Mouse (Mus musculus) left cerebral cortex, postnatal 25 days (tissue): ENCODE data around the gene Clip1. TPM values are rescaled to one million over a fixed set of nuclear protein-coding genes. Genes with fewer than 3 reads are reported as not detected.

ENCODE experiments used
- DNase-seq, 2 experiments: peaks; one replicate each; pipeline ENCODE4 v3.0.0; 2022; ENCODE audit warnings: low spot score in 2 of 2, mixed read lengths in 1 of 2
- intact Hi-C: fragments of 180-260 bp; cut with DNase I; formaldehyde crosslinking; loops from one replicate; pipeline ENCODE4 v1.15.1; 2025
- total RNA-seq, 2 experiments: library from RNA; stranded (reverse); gene quantifications; 2 replicates each; pipeline ENCODE4 v1.2.3; 2021

Gene Clip1
- total RNA-seq, 2 experiments from 2014 or later: 126 to 133 TPM

DNA sequence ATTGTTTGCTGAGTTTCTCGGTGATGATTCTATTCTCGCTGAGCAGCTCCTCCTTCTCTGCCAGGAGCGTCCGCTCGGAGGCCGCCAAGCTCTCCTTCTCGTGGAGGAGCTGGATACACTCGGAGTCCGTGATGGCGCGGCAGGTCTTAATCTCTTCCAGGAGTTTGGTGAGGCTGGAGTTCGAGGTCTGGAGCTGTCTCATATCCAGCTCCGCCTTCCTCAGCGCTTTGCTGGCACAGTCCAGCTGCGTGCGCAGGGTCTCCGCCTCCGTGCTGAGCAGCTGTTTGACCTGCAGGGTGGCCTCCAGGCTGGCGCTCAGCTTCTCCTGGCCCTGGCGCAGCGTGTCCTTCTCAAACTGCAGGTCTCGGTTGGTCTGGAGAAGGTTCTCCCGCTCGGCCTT lies 70.2 kb downstream of the Clip1 start:
- no peak for DNase-seq

DNA sequence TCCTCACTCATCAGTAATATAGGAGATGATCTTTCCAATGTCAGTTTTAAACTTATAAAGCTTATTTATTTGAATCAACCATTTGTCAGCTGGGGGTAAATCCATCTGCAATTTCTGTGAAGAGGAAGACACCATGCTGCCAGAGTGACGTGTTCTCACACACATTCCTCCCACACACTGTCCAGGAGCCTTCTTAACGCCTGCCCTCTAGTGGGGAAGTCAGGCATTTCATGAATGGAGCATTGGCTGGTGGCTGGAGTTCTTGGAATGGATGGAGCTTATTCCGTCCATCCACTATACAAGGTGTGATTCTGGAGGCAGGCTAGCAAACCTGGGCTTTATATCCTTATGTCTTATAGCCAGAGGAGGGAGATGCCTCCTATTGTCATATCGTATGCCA lies 74.6 kb downstream of the Clip1 start:
- intact Hi-C loops: loop anchor here (2.0 to 5.0 kb wide), 3 partner anchors 25 to 168 kb away; partner anchors contain the start of gene Vps33a
- peak; percentile 90 to 94 for DNase-seq

More for the DNA sequence above, 70.2 kb downstream of the Clip1 start:
- intact Hi-C loops: loop anchor here (5.0 kb wide), 1 partner anchor 172 kb away; no protein-coding TSS in a partner anchor

DNA sequence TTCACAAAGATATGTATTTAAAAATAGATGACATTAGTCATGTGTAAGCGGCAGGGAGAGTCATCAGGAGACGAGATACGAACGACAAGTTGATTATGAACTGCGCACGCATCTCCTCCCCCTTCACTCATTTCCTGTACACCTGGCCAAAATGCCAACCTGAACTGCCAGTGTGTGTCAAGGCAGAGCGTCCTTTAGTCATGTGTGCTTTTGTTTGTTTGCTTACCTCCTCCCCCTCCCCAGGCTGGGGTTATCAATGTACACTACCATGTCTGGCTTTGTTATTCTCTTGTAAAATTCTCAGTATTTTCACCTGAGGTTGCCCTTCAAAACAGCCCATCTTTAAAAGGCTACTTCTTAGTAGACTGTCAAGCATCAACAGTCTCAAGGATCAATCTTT lies 75.0 kb downstream of the Clip1 start:
- intact Hi-C loops: loop anchor here (5.0 kb wide), 1 partner anchor 37 kb away; the partner anchor contains the start of gene Vps33a
- DNase-seq: no peak

DNA sequence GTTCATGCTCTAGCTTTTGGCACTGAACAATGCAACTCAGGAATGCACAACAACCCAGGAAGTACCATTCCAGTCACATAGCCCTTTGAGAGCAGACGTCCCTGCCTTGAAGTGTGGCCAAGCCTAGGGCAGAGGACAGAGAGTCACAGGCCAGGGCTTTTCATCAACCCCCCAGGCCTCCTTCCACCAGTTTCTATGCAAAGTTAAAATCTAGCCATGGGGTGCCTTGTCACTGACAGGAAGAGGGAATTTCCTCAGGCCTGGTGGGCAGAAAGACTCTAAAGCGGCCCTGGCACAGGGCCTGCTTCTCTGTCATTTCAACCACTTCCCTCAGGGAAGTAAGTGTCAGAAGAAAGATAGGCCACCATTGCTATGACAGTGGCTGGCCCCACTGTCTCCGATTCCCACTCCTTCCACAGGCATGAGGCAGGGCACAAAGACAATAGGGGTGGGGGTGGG lies 77.2 kb downstream of the Clip1 start:
- intact Hi-C loops: loop anchor here (5.0 kb wide), 1 partner anchor 35 kb away; the partner anchor contains the start of gene Vps33a
- DNase-seq: no peak

DNA sequence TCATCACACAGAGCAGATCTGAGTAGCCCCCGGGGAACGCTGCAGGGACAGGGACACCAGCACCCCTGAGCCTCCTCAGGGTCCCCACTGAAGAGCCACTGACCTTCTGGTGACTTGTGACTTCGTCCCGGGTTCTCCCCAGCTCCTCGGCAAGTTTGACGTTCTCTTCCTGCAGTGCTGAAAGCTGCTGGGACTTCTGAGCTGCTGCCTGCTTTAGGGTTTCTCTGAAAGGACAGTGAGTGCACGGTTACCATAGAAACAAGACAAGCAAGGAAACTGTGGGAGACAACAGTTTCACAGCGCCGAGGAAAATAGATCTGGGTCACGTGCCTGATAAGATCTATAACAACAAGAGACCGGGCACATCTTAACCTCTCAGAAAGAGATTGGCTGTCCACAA lies 80.9 kb downstream of the Clip1 start:
- intact Hi-C loops: no loop called here
- DNase-seq: peak; percentile 67 to 89

DNA sequence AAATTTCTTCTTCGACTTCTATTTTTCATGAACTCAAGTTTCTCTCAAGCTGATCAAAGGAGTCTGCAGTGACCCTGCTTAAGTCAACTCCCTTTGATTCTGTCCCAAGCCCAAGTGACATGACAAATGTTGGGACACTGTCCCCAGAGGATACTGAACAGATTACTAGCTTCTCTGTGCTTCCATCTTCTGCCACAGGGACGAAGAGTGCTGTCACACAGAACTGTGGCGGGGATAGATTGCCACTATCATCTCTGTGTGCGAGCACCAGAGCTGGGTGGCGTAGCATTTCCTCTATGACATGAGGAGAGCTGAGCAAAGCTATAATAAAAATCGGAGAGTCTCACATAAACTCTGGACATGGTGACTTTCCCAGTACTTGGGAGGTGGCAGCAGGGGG lies 82.2 kb downstream of the Clip1 start:
- DNase-seq: no peak
- intact Hi-C loops: no loop called here

DNA sequence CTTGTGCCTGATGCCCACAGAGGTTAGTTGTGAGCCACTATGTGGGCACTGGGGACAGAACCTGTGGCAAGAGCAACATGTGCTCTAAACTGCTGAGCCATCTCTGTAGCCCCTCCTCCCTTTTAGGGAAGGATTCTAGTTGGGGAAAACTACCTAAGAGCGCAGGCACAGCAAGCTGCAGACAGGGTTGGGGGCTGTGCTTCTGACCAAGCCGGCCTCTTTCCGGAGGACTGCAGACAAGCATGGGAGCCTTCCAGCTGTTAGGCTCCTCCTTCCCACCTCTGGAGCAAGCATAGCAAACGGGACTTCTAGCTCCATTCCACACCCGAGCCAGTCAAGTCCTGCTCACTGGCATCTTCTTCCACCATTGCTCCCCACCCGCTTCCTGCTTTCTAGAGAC lies 85.1 kb downstream of the Clip1 start:
- intact Hi-C loops: no loop called here
- no peak for DNase-seq

DNA sequence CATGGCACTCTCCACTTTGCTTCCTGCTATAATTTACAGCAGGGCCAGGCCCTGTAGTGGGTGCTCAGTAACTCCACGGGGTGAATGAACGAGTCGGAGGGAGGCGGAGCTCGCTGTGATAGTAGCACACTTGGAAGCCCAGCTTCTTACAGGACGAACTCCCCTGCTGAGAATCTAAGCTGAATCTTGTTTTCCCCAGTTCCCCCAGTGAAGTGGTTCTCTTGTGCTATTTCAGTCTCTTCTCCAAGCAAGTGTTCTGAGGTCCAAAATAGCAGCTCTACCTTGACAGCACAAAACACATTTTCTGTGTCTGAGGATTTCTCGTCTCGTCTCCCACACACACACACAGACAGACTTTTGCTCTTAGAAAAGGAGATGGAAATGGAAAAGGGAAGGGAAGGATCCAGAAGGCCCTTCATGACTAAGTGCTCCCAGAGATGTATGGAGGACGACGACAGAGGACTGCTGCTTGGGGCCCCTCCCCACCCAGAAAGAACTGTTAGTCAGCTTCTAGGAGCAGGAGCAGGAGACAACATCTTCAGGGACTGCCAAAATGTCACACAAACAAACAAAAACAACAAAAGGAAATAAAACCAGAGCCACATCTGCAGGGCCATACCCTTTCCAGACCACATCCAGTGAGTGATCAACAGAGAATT lies 90.7 kb downstream of the Clip1 start:
- DNase-seq: peak; percentile 66 to 94
- intact Hi-C loops: no loop called here

DNA sequence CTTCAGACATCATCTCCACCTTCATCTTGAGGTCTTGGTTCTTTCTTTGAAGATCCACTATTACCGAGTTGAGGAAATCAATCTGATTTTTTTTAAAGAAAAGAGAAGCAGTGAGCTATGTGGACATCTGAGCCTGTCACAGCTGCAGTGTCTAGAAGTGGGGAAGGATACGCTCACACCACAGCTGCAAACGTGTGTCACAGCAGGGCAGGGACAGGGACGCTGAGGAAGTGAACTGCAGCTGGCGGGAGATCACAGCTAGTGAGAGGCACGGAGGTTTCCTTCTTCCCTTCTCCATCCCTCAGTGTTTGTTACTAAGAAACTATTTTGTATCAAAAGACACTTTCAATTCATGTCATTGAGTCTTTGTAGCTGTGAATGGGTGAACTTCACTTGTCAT lies 104.4 kb downstream of the Clip1 start:
- intact Hi-C loops: loop anchor here (5.0 kb wide), 1 partner anchor 117 kb away; no protein-coding TSS in a partner anchor
- DNase-seq: no peak

DNA sequence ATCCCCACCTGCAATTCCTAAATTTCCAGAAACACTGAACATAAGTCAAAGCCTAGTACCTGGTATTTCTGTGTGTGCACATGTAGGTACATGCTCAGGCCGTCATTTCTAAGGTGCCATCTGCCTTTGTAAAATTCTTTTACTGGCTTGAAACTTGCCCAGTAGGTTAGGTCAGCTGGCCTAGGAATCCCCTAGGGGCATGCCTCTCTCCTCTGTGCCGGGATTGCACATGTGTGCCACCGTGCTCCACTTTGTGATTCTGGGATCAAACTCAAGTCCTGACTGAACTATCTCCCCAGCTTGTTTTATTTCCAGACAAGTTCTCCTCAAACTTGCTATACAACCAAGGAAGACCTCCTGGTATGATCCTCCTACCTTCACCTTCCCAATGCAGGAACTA lies 107.7 kb downstream of the Clip1 start:
- DNase-seq: no peak
- intact Hi-C loops: no loop called here

DNA sequence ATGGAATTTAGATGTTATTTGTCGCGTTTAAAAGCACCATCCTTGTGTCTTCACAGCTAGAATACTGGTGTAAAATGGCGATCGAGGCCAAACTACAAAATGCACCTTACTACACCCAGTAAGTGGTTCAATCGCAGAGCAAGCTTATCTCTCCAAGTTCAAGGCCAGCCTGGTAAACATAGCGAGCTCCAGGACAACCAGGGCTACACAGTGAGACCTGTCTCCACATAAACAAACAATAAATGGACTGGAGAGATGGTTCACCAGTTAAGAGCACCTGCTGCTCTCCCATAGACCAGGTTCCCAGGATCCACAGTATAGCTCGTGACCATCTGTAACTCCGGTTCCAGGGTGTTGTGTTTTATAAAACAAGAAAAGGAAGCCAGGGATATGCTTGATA lies 111.1 kb downstream of the Clip1 start:
- intact Hi-C loops: loop anchor here (5.0 kb wide), 1 partner anchor 34 kb away; no protein-coding TSS in a partner anchor
- DNase-seq: no peak

DNA sequence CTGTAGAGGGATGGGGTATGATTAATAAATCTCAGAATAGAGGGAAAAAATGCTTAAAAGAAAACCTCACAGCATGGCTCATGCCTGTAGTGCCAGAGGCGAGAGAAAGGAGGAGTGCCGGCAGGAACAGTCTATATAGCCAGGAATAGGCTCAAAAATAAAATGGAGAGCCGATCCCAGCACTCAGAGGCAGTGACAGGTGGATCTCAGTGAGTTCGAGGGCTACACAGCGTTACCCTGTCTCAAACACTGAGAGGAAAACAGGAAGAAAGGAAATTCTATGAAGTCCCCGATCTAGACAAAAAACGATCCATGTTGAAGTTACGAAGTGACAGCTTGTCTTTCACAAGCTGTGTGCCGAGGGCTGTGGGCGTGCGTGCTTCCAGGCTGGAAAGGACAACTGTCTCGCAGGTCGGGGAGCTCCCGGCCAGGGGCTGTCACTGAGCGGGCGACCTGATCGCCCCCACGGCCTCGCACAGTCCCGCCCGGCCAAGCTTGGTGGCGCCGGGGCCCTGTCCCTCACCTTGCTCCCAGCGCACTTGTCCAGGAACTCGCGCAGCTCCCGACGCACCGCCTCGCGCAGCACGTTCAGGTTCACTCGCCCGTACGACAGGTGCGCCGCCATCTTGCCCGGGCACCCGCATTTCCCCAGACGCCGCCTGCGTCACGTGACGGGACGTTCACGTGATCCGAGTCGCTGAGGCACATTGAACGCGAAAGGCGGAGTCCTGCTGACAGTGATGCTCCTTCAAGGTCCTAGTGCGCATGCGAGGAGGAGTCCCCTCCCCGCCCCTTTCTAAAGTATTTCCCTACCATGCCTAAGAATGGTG lies 111.8 kb downstream of the Clip1 start, which contains the start of gene Vps33a:
Vps33a (minus strand) TSS at position 682 of the 830 bp plus-strand sequence.
- intact Hi-C loops: loop anchor here (5.0 kb wide), 1 partner anchor 35 kb away; no protein-coding TSS in a partner anchor
- DNase-seq: peak; percentile 99

DNA sequence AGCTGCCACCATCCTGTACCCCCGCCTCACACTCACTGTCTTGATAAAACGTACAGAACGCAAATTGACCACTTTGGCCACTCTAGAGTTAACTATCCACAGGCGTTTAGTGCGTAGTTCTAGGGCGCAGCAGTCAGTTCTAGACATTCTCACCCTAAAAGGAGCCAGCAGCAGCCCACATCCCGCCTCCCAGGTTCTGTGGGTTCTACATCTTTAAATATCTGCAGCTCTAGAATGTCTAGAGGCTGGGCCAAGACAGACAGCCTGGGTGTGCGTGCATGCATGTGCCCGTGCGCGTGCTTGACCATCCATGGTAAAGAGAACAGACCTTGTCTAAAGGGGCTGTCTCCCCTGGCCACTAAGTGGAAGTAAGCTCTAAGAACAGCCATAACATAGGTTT lies 123.3 kb downstream of the Clip1 start:
- intact Hi-C loops: no loop called here
- peak in 1 of 2 experiments; percentile 76 for DNase-seq

DNA sequence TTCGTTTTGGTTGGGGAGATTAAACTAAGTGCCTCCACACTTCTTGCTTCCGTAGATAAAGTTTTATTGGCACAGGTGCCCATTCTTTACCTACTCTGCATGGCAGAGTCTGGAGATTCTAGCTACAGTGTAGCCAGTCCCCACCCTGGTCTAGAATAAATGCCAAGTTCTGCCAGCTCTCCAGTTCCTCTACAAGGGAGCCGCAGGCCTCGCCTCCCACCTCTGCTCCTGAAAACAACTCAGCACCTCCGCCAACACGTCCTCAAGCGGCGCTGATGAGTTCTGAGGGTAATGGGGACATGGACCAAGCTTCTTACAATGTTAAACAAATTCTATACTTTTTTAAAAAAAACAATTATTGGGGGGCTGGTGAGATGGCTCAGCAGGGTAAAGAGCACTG lies 124.8 kb downstream of the Clip1 start:
- intact Hi-C loops: no loop called here
- DNase-seq: peak in 1 of 2 experiments; percentile 59

DNA sequence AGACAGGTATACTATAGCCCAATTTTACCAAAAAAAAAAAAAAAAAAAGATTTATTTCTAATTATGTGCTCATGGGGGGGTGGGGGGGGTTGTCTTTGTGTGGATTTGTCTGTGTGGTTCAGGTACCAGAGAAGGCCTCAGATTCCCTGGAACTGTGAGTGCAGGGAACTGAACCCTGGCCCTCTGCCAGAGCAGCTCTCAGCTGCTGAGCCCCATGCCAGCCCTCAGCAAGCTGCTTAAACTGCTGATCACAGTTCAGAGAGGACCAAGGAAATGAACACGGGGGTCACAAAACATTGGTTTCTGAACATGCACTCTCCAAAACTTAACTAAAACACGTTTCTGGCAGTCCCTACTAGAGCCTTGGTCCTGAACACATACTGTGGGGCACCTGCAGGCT lies 128.0 kb downstream of the Clip1 start:
- peak in 1 of 2 experiments; percentile 34 for DNase-seq
- intact Hi-C loops: no loop called here

DNA sequence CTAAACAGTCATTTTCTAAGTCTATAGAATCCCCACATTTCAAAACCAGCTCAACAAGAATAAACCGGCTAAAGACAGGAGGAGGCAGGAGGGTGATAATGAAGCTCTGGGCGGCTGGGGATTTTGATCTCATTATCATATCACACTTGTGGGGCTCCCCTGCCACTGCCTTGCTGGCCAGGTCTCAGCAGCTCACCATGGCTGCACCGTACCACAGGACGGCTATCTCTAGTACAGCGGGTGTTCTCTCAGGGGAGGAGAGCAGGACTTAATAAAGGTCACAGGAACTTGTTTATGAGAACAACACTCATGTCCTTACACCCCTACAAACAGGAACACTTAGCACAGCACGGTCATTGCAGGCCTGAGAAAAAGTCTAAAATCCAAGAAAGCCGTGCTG lies 128.7 kb downstream of the Clip1 start:
- DNase-seq: no peak
- intact Hi-C loops: no loop called here

DNA sequence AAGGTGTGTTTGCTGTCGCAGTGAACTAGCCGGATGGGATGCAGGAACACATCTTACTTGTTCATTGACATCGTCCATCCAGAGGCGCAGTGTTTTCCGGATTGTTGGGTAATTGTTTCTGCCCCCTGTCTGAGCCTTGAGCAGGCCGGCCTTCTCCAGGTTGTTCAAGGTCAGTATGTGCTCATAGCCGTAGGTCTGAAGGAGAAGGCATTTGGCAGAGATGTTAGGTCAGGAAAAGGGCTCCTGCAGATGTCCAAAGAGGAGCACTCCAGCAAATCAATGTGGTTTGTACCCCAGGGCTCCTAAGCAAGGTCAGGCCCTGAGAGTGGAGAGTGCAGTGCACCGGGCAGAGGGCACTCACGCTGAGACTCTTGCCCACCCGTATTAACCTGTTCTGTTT lies 150.6 kb downstream of the Clip1 start:
- DNase-seq: no peak
- intact Hi-C loops: no loop called here

DNA sequence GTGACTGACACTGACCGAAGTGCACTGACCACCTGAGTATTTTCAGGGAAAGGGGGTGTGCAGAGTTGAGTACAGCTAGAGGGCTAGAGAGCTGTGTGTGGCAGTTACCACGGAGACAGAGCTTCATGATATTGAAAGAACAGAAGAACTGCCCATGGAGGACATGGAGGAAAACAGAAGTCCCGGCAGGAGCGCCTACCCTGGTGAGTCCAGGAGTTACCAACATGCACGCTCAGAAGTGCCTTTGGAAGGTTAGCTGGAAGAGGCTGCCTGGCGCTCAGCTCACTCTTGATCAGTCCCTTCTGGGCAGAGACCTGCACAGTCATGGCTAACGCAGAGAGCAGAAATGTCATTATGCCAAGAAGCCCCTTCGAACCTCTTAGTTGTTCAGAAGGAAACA lies 154.4 kb downstream of the Clip1 start:
- no peak for DNase-seq
- intact Hi-C loops: no loop called here

DNA sequence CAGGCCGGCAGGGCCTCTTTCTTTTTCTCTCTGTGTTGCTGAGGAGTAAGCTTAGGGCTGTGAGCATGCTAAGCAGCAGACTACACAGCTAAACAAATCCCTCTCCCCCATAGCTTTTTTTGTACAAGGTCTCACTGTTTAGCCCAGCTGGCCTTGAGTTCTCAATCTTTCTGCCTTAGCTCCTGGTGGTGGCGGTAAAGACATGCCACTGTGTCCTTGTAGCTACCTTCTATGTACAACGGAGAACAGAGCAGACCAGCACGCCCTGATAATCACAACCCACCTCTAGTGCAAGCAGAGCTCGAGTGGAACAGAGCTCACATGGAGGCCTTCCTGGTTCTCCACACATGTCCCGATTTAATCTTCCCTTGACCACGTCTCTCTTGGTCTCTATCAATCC lies 155.8 kb downstream of the Clip1 start:
- DNase-seq: no peak
- intact Hi-C loops: no loop called here
